Mouse (Mus musculus) megakaryocyte-erythroid progenitor cell, adult 5-6 weeks (primary cell): ENCODE measurements around the gene Cog7. TPM values are rescaled to one million over a fixed set of nuclear protein-coding genes. Genes with fewer than 3 reads are reported as not detected.

Source experiments
- ATAC-seq: replicated peaks from 2 replicates; pipeline ENCODE4 v1.8.0; 2016; ENCODE audit warnings: mild to moderate bottlenecking, inconsistent platforms; ENCODE audit not compliant: severe bottlenecking, poor library complexity, low FRiP score, low TSS enrichment
- total RNA-seq, 2 experiments: library from RNA; stranded (forward) in 1 of 2; stranded (reverse) in 1 of 2; fragments of 200-1000, 215-1000 nt in 1 of 2; fragments of >200 nt in 1 of 2; fragmentation: Nextera tagmentation in 1 of 2; gene quantifications; 2 replicates each; pipeline ENCODE4 v1.2.3; 2014 to 2017

The Cog7 gene
- total RNA-seq, 2 experiments from 2014 or later = 10.9 to 16.2 TPM

DNA sequence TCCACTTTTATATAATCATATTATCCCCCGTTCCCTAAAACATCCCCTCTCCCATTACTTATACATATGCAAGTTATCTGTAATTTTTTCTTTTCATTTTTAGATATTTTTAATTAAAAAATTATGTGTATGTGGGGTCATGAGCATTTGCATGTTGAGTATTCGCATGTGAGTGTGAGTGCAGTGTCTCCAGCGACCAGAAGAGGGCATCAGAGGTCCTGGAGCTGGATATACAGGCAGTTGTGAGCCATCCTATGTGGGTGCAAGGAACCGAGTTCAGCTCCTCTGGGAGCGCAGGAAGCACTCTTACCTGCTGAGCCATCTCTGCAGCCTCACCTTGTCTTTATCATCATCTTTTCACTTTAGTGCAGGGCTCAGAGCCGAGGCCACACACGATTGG lies 146.1 kb downstream of the Cog7 start:
- no peak for ATAC-seq

Other genes with a start within 250 kb of the Cog7 start
- gene Scnn1g, start 247.2 kb downstream of the Cog7 start, total RNA-seq (2014; fragmentation: Nextera tagmentation) = not detected in 2 replicates
- gene Scnn1g, start 247.2 kb downstream of the Cog7 start, total RNA-seq (2017) = not detected in 2 replicates
- not detected in 2 replicates for gene Scnn1b, start 116.7 kb downstream of the Cog7 start, total RNA-seq (2014; fragmentation: Nextera tagmentation)
- gene Scnn1b, start 116.7 kb downstream of the Cog7 start, total RNA-seq (2017) = not detected in 2 replicates
- gene Gga2, start 39.5 kb upstream of the Cog7 start, total RNA-seq (2014; fragmentation: Nextera tagmentation) = 39.0 and 40.3 TPM in 2 replicates
- 22.4 and 23.8 TPM in 2 replicates for gene Gga2, start 39.5 kb upstream of the Cog7 start, total RNA-seq (2017)
- 37.7 and 39.4 TPM in 2 replicates for gene Ubfd1, start 85.5 kb upstream of the Cog7 start, total RNA-seq (2014; fragmentation: Nextera tagmentation)
- gene Ubfd1, start 85.5 kb upstream of the Cog7 start, total RNA-seq (2017) = 30.4 and 44.2 TPM in 2 replicates
- 10.0 and 10.3 TPM in 2 replicates for gene Ears2, start 85.6 kb upstream of the Cog7 start, total RNA-seq (2014; fragmentation: Nextera tagmentation)
- gene Ears2, start 85.6 kb upstream of the Cog7 start, total RNA-seq (2017) = 7.1 and 8.9 TPM in 2 replicates
- gene Ndufab1, start 120.2 kb upstream of the Cog7 start, total RNA-seq (2014; fragmentation: Nextera tagmentation) = 337 and 365 TPM in 2 replicates
- gene Ndufab1, start 120.2 kb upstream of the Cog7 start, total RNA-seq (2017) = 59.5 and 174 TPM in 2 replicates
- gene Palb2, start 151.3 kb upstream of the Cog7 start, total RNA-seq (2014; fragmentation: Nextera tagmentation) = 37.8 and 43.2 TPM in 2 replicates
- 17.7 and 21.8 TPM in 2 replicates for gene Palb2, start 151.3 kb upstream of the Cog7 start, total RNA-seq (2017)
- gene Dctn5, start 151.3 kb upstream of the Cog7 start, total RNA-seq (2014; fragmentation: Nextera tagmentation) = 58.6 and 63.0 TPM in 2 replicates
- gene Dctn5, start 151.3 kb upstream of the Cog7 start, total RNA-seq (2017) = 60.1 and 69.3 TPM in 2 replicates
- gene Plk1, start 177.7 kb upstream of the Cog7 start, total RNA-seq (2014; fragmentation: Nextera tagmentation) = 49.4 and 49.9 TPM in 2 replicates
- gene Plk1, start 177.7 kb upstream of the Cog7 start, total RNA-seq (2017) = 43.6 and 55.5 TPM in 2 replicates
- gene Ern2, start 204.5 kb upstream of the Cog7 start, total RNA-seq (2014; fragmentation: Nextera tagmentation) = not detected in 2 replicates
- not detected in 2 replicates for gene Ern2, start 204.5 kb upstream of the Cog7 start, total RNA-seq (2017)
- gene Chp2, start 237.8 kb upstream of the Cog7 start, total RNA-seq (2014; fragmentation: Nextera tagmentation) = not detected in 2 replicates
- not detected in 2 replicates for gene Chp2, start 237.8 kb upstream of the Cog7 start, total RNA-seq (2017)